Mouse (Mus musculus) hindbrain, embryonic 10.5 days (tissue): ENCODE measurements around the gene Slc38a3. TPM values are rescaled to one million over a fixed set of nuclear protein-coding genes. Genes with fewer than 3 reads are reported as not detected.

Experiments
- DNase-seq: peaks from one replicate; pipeline ENCODE4 v3.0.0-alpha.2; 2017; ENCODE audit warnings: low spot score
- H3K27ac ChIP-seq: fragments of 300-500 bp; sonication (generic); 2 replicates; pipeline ENCODE4 v1.5.1; 2016; ENCODE audit warnings: mild to moderate bottlenecking, moderate library complexity
- H3K27me3 ChIP-seq: fragments of 300-500 bp; sonication (generic); 2 replicates; pipeline ENCODE4 v1.6.1; 2016; ENCODE audit warnings: mild to moderate bottlenecking; ENCODE audit not compliant: poor library complexity, insufficient read depth, severe bottlenecking
- H3K36me3 ChIP-seq: fragments of 300-500 bp; sonication (generic); 2 replicates; pipeline ENCODE4 v1.6.1; 2016; ENCODE audit warnings: mild to moderate bottlenecking, moderate library complexity
- H3K4me1 ChIP-seq: fragments of 300-500 bp; sonication (generic); replicated peaks from 2 replicates; pipeline ENCODE4 v1.6.1; 2016; ENCODE audit warnings: mild to moderate bottlenecking
- H3K4me3 ChIP-seq: fragments of 300-500 bp; sonication (generic); 2 replicates; pipeline ENCODE4 v1.5.1; 2016; ENCODE audit warnings: mild to moderate bottlenecking, moderate library complexity
- H3K9me3 ChIP-seq: fragments of 300-500 bp; sonication (generic); 2 replicates; pipeline ENCODE4 v1.6.1; 2016; ENCODE audit warnings: mild to moderate bottlenecking, moderate library complexity
- WGBS: fragments of 180-500 bp; shearing (Covaris S2); methylation state at CpG from one replicate; pipeline ENCODE4 v1.1.7; 2016; 5-methylcytosine and 5-hydroxymethylcytosine counted together
- polyA plus RNA-seq: library from polyadenylated mRNA; unstranded; fragments of >200 nt; fragmentation: Nextera tagmentation; extraction: Ambion mirVana; gene quantifications from 2 replicates; pipeline ENCODE4 v1.2.1, GENCODE M21; 2016

Slc38a3 gene
- polyA plus RNA-seq, 1 experiment from 2014 or later = 7.2 TPM

DNA sequence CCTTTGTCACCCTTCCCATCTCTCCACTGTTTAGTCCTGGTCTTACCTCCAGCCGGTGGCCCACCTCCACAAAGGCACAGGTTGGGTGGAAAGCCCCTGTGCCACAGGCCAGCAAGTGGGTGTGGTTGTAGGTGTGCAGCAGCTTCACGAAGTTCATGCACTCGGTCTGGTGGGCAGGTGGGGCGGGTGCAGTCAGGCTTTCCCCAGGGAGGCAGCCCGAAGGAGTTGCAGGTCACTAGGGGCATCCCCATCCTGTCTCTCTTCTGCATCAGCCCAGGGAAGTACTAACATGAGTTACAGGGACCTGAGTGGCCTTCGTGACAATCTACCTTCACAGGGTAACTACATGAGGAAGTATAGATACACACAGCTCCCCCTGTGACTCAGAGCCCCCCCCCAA lies 66.1 kb downstream of the Slc38a3 start:
- H3K4me3 ChIP-seq = 0 out of 2 replicates have a peak overlapping the region, but pooled peaks have one; percentile 1
- DNase-seq = no peak
- peaks cover 23% of the 10 kb centered on the region; the same call in 1 of the 2 replicates for H3K27me3 ChIP-seq
- H3K36me3 ChIP-seq = no peaks in the 10 kb centered on the region
- no peaks in the 10 kb centered on the region for H3K9me3 ChIP-seq
- peaks cover 68% of the 10 kb centered on the region for H3K4me1 ChIP-seq
- peak overlapping the region; percentile 82 for H3K27ac ChIP-seq
- 81% methylated on average over 6 of the region's 6 CpGs for WGBS

DNA sequence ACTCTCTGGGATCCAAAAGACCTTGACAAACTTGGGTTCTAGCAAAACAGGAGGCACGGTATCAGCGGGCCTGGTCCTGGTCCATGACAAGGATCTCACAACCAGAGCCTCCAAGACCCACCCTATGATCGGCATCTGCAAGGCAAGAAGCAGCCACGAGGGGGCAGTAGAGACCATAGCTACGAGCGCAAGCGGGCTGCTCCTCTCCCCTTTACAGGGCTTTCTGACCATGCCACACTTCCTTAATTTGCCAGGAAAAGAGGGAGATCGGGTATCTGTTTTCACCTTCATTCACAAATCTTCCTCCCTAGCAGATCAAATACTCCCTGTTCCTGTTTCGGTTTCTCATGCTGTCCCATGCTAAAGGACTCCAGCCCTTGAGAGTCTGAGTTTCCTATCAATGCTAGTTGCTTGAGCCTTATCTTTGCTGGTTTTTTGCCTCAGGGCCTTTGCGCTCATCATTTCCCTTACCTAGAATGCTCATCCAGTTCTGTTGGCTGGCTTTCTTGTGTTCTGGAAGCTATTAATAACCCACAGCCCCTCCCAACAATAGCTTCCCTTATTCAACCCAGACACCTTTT lies 67.2 kb downstream of the Slc38a3 start:
- peak; percentile 93 for DNase-seq
- H3K36me3 ChIP-seq = no peaks in the 10 kb centered on the region

DNA sequence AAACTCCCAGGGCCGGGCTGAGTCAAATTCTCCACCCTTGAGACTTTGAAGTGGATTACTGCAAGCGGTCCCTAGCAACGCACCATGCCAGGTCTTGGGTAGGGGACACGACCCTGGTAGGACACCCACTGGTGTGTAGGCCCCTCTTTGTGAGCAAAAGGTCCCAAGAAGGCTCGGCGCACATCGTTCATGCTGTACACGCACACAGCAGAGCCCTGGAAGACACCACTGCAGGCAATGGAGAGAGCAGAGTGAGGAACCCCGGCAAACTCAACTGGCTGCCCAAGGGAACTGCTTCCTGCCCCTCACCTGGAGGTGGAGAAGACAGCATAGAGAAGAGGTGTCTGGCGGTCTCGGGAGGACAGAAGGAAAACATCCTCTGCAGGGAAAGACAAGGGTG lies 68.1 kb downstream of the Slc38a3 start:
- Histone ChIP-seq H3K4me1 (peaks cover 52% of the 10 kb centered on the region), H3K27me3 (peaks cover 14% of the 10 kb centered on the region; the same call in 1 of the 2 replicates), H3K27ac (peak overlapping the region; percentile 46; the same call in 1 of the 2 replicates), H3K9me3 (no peaks in the 10 kb centered on the region), H3K4me3 (no peak overlapping the region), H3K36me3 (no peaks in the 10 kb centered on the region)
- WGBS = 89% methylated on average over 11 of the region's 11 CpGs
- DNase-seq = no peak

More for the DNA sequence above, 67.2 kb downstream of the Slc38a3 start:
- H3K9me3 ChIP-seq = no peaks in the 10 kb centered on the region
- WGBS = 13% methylated on average over 10 of the region's 10 CpGs
- H3K27me3 ChIP-seq = peaks cover 17% of the 10 kb centered on the region; the same call in 1 of the 2 replicates
- peak overlapping the region; percentile 82 for H3K27ac ChIP-seq
- peaks cover 57% of the 10 kb centered on the region for H3K4me1 ChIP-seq
- no peak overlapping the region for H3K4me3 ChIP-seq

DNA sequence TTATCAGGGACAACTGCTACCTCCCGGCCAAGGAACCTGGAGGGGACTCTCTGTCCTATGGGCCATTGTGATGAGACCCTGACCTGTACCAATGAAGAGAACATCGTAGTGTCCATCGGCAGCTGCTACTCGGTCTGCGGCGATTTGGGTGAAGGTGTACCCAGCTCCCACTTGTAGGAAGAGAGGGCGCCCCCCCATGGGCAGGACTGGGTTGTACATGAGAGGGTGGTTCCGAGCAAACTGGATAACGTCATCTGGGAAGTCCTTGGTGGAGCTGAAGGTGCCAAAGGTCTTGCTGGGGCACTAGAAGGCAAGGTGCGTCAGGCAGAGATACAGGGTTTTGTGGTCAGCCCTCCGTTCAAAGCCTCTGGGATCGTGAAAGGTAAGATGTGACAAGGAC lies 68.6 kb downstream of the Slc38a3 start:
- Histone ChIP-seq H3K4me3 (no peak overlapping the region), H3K4me1 (peaks cover 47% of the 10 kb centered on the region), H3K27me3 (peaks cover 14% of the 10 kb centered on the region; the same call in 1 of the 2 replicates), H3K36me3 (no peaks in the 10 kb centered on the region), H3K9me3 (no peaks in the 10 kb centered on the region), H3K27ac (no peak overlapping the region)
- WGBS = 79% methylated on average over 12 of the region's 12 CpGs
- no peak for DNase-seq

Other genes starting within 250 kb of the Slc38a3 start
- 36.5 and 44.8 TPM in 2 replicates for gene Tmem115, start 135.6 kb downstream of the Slc38a3 start, polyA plus RNA-seq
- 25.1 and 25.9 TPM in 2 replicates for gene Cyb561d2, start 127.3 kb downstream of the Slc38a3 start, polyA plus RNA-seq
- gene Nprl2, start 127.3 kb downstream of the Slc38a3 start, polyA plus RNA-seq = 39.2 and 45.7 TPM in 2 replicates
- gene Zmynd10, start 122.2 kb downstream of the Slc38a3 start, polyA plus RNA-seq = 2.6 and 4.7 TPM in 2 replicates
- 46.4 and 48.3 TPM in 2 replicates for gene Rassf1, start 118.0 kb downstream of the Slc38a3 start, polyA plus RNA-seq
- gene Tusc2, start 106.3 kb downstream of the Slc38a3 start, polyA plus RNA-seq = 79.8 and 87.1 TPM in 2 replicates
- 134 and 135 TPM in 2 replicates for gene Hyal2, start 101.6 kb downstream of the Slc38a3 start, polyA plus RNA-seq
- gene Hyal1, start 92.6 kb downstream of the Slc38a3 start, polyA plus RNA-seq = 6.6 and 8.4 TPM in 2 replicates
- 19.2 and 20.8 TPM in 2 replicates for gene Naa80, start 90.6 kb downstream of the Slc38a3 start, polyA plus RNA-seq
- gene Hyal3, start 88.7 kb downstream of the Slc38a3 start, polyA plus RNA-seq = 0.41 and 0.77 TPM in 2 replicates
- gene Ifrd2, start 81.9 kb downstream of the Slc38a3 start, polyA plus RNA-seq = 41.1 and 54.1 TPM in 2 replicates
- gene Sema3b, start 60.3 kb downstream of the Slc38a3 start, polyA plus RNA-seq = 3.9 and 5.2 TPM in 2 replicates
- 554 and 640 TPM in 2 replicates for gene Gnai2, start 34.2 kb downstream of the Slc38a3 start, polyA plus RNA-seq
- gene Gnat1, start 10.2 kb upstream of the Slc38a3 start, polyA plus RNA-seq = 2.6 and 3.1 TPM in 2 replicates
- 14.5 and 16.4 TPM in 2 replicates for gene Sema3f, start 40.9 kb upstream of the Slc38a3 start, polyA plus RNA-seq
- gene Rbm5, start 101.5 kb upstream of the Slc38a3 start, polyA plus RNA-seq = 196 and 204 TPM in 2 replicates
- 87.6 and 98.2 TPM in 2 replicates for gene Rbm6, start 203.7 kb upstream of the Slc38a3 start, polyA plus RNA-seq
- gene Mon1a, start 218.6 kb upstream of the Slc38a3 start, polyA plus RNA-seq = 13.4 and 16.6 TPM in 2 replicates
- 0.67 and 0.80 TPM in 2 replicates for gene Mst1r, start 237.3 kb upstream of the Slc38a3 start, polyA plus RNA-seq